Mouse (Mus musculus) T-helper 2 cell (primary cell): ENCODE measurements around the gene Ms4a18.

Experiments
- in situ Hi-C: fragments of 300-600 bp; cut with MboI, MseI; formaldehyde crosslinking; loops from one replicate; pipeline ENCODE4 v1.15.1; 2025; ENCODE audit warnings: high pct_unique_total_duplicates

Gene Ms4a18

GRCm38 (mm10) chr19:11017891-11018290 lies at the start of gene Ms4a18:
TSS of gene Ms4a18 (minus strand) at chr19:11018031.
- in situ Hi-C loops: no loop called here

GRCm38 (mm10) chr19:11065202-11065875 lies 47.5 kb upstream of the Ms4a18 start:
- in situ Hi-C loops: no loop called here

- in situ Hi-C loops: no loop called here
These were observed 43.1 kb upstream of the Ms4a18 start for GRCm38 (mm10) chr19:11060900-11061299.

GRCm38 (mm10) chr19:11059967-11060366 lies 42.1 kb upstream of the Ms4a18 start:
- in situ Hi-C loops: loop anchor here (5.0 kb wide), 1 partner anchor 32 kb away; no protein-coding TSS in a partner anchor

DNA sequence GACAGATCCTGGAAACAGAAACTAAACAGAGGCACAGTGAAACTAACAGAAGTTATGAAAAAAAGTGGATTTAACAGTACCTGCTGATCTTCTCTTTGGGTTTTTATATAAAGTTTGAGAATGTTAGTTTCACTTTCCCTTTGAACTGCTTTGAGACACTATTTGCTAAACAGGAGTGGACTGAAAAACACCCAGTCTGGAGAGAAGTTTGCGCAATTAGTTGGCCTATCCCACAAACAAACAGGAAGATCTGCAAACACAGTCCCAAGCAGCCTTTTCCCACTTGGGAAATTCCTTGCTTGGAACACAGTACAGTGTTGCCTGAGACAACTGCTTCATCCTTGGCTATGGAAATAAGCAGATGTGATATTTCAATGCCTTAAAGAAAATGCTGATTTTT lies 37.9 kb upstream of the Ms4a18 start:
- in situ Hi-C loops: loop anchor here (5.0 kb wide), 1 partner anchor 37 kb away; no protein-coding TSS in a partner anchor

DNA sequence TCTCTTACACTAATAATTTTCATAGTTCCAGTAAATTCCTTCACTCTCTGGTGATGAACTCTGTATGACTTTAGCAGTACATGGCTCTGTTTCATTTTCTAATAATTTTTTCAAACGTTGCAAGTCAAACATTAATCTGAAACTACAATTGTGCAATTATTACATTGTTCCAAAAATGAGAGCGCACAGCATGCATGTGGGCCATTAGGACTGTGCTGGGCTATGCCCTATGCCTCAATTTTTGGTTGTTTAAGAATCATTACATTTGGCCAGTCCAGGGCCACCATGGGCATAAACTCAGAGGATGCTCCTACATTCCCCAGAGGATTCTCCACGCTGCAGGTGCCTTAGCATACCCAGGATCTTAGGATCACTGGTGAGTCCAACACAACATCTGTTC lies 35.4 kb upstream of the Ms4a18 start:
- in situ Hi-C loops: no loop called here

DNA sequence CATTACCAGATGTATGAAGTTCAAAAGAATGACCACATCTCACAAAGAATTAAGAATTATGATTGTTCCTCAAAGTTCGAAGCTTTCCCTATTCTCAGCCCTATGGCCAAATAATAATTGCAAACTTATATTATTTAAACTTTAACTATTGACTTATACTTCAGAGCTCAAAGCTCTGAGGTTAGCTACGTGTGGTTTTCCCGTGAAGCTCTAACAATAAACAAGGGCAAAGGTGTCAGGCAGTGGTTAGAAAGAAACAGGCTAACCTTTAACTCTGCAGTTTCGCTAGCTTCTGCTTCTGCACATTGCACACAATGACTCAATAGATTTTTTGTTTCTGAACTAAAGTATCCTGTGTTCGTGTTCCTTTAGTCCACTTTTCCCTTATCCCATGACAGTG lies 35.0 kb upstream of the Ms4a18 start:
- in situ Hi-C loops: no loop called here

GRCm38 (mm10) chr19:11050286-11050685 lies 32.5 kb upstream of the Ms4a18 start:
- in situ Hi-C loops: no loop called here

GRCm38 (mm10) chr19:11049426-11049825 lies 31.6 kb upstream of the Ms4a18 start:
- in situ Hi-C loops: no loop called here

DNA sequence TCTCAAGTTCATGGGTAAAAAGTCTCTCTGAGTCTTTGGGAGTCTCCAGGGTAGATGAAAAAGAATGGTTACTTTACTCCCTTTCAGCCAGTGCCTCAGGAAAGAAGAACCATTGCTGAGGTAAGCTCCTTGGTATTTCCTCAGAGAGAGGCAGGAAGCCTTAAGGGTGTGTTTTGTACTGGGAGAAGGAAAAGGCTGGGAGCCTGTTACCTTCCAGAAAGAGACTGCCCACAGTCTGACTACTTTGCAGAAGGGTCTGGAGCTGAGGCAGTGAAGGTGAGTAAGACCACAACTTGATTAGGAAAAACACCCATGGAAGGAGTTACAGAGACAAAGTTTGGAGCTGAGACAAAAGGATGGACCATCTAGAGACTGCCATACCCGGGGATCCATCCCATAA lies 30.7 kb upstream of the Ms4a18 start:
- in situ Hi-C loops: no loop called here

- in situ Hi-C loops: no loop called here
These were observed 30.2 kb upstream of the Ms4a18 start for GRCm38 (mm10) chr19:11048009-11048408.

DNA sequence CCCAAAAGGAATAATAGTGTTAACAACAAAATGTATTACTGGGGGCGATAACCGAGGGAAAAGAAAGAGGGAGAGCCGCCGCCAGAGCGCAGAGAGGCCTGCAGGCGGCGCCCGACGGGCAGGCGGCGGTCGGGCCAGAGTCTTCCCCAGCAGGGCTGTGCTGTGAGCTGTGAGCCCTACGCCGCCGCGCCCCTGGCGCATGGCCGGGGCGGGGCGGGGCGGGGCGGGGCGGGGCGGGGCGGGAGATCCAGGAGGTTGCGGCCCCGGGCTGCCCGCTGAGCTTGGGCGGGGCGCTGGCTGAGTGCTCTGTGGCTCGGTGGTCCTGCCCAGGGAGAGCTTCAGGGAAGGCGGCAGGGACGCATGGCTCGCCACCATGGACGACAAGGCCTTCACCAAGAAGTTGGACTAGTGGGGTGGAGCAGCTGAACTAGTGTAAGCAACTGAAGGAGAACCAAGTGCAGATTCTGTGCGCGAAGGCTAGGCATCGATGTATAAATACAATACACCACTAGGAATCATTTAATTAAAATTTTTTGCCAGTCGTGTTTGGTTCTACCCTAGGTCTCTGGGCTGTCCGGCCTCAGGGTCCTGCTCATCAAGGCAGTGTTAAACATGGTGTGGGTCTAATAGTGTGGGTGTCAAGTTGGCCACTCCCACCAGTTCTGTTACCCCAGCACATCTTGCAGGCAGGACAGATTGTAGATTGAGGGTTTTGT lies 27.3 kb upstream of the Ms4a18 start:
- in situ Hi-C loops: no loop called here

DNA sequence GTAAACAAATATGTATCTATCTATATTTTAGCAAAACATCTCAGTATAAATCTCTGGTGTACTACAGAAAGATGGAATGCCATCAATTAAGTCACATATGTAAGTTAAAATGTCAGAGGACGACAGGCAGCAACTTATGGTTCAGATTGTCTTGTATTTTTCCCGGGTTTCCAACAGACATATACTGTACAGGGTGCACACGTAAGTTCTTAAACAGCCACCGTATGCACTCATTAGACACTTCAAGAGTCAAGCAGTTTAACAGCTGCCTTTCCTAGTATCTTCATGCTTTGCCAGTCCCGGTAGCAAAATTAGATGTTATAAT lies 26.8 kb upstream of the Ms4a18 start:
- in situ Hi-C loops: no loop called here

DNA sequence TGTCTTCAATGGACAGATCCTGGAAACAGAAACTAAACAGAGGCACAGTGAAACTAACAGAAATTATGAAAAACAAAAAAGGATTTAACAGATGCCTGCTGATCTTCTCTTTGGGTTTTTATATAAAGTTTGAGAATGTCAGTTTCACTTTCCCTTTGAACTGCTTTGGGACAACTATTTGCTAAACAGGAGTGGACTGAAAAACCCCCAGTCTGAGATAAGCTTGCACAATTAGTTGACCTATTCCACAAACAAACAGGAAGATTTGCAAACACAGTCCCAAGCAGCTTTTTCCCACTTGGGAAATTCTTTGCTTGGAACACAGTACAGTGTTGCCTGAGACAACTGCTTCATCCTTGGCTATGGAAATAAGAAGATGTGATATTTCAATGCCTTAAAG lies 19.7 kb upstream of the Ms4a18 start:
- in situ Hi-C loops: no loop called here

GRCm38 (mm10) chr19:11022382-11022781 lies 4.6 kb upstream of the Ms4a18 start:
- in situ Hi-C loops: no loop called here

GRCm38 (mm10) chr19:11017251-11017650 lies 580 bp downstream of the Ms4a18 start:
- in situ Hi-C loops: no loop called here

DNA sequence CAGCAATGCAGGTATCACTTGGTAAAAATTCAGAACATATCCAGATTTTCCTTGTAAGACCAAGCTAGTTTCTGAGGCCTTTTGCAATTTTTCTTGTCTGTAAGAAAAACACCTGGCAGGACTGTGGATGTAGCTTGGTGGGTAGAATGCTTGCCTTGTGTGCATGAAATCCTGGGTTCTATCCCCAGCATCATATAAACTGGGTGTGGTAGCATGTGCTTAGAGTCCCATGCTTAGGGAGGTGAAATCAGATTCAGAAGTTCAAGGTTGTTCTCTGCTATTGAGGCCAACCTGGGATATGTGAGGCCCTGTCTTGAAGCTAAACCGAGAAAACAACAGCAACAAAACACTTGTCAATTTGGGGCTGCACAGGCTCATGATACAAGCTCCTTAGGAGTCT lies 1.8 kb downstream of the Ms4a18 start:
- in situ Hi-C loops: no loop called here

DNA sequence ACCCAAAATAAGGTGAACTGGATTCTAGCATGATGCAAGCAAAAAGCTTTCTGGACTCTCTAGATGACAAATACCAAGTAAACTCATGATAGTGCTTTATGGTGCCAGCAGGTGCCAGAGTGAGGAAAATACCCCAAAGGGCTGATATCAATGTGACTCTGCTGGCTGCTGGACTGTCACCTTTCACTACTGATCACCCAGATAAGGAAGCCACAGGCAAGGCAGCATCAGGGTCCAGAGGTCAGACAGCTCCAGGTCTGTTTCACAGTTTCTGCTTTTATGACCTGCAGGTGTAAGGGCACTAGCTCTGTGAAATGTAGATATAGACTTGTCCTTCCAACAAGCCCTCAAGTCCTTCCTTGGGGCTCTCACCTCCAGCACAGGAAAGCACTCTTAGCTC lies 2.4 kb downstream of the Ms4a18 start:
- in situ Hi-C loops: no loop called here

DNA sequence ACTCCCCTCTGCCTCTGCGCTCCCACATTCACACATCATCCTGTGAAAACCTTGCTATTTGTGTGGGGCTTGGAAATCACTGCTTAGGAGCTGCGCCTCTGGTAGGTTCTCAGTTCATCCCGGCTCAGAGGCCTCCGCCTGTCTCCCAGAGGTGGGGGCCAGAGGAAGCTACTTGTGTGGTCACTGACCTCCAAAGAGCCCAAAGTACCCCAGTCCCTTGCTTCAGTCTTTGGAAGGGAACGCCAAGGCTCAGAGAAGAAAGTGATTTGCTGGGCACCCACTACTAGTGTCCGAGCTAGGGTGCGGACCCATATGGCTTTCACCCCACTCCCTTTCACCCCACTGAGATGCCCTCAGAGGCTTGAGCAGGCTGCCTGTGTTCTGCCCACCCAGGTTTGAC lies 24.7 kb downstream of the Ms4a18 start, which contains the start of gene Ms4a15:
TSS of gene Ms4a15 (minus strand) at position 101 of the 400 bp plus-strand sequence.
- in situ Hi-C loops: no loop called here

- in situ Hi-C loops: no loop called here
These were observed 25.9 kb downstream of the Ms4a18 start for GRCm38 (mm10) chr19:10991911-10992310.

GRCm38 (mm10) chr19:10990751-10991150 lies 27.1 kb downstream of the Ms4a18 start:
- in situ Hi-C loops: no loop called here

DNA sequence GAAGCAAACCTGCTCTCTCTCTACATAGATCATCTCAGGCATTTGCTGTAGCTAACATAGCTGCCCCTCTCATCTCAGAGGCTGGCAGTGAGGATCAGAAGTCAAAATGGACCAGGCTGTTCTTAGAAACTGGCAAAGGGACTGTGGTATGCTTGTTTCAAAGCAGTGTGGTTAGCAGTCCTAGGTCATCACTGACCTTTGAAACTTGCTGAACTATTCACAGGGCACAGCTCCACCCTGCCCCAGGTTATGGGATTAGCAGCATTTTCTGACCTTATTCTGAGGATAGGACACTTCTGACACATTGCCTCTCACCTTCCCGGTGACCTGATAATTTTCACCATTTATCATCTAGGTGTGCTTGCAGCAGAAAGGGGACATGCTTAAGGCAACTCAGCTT lies 29.3 kb downstream of the Ms4a18 start:
- in situ Hi-C loops: no loop called here

GRCm38 (mm10) chr19:10985889-10986288 lies 31.9 kb downstream of the Ms4a18 start:
- in situ Hi-C loops: no loop called here
